Comparison of ENCODE assay signal across 10 mouse cellular contexts in the genomic region with DNA sequence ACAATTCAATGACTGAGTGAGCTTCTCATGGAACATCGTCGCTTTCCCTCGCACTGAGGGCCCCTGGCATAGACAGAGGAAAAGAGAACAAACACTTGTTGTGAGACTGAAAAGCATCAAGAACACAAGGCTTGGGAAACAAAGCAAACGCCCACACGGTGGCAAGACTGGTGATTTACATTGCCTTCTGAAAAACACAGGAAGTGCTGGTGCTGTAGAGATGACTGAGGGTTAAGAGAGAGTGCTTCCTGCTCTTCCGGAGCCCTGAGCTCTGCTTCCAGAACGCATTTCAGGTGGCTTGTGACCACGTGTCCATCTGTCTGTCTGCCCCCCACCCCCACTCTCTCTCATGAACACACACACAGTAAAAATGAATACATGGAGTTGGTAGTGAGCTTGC.
DNase-seq lines count a peak whose midpoint lies in the region; ATAC-seq lines count a peak whose summit lies in the region.
"Had no signal": no experiment of that assay in that cellular context is flagged by ENCODE, and none has a peak within 500 bp of the region (broad histone marks: within the 10 kb centered on the region; RNA-seq: fewer than 3 reads in every experiment).

No protein-coding gene starts in this region.

- H3K36me3 ChIP-seq in neural tube, embryonic 14.5 days (ENCODE audit: control insufficient read depth, insufficient read depth, low read length): no peaks in the 10 kb centered on the region

- DNase-seq in embryo, embryonic 11 days: peak; percentile 39
- no peak for DNase-seq in embryo, embryonic 9.5 days (ENCODE audit: extremely low spot score)
- no peak for DNase-seq in neural tube, embryonic 10.5 days (ENCODE audit: extremely low spot score, low spot score)
- peak; percentile 15 for DNase-seq in lung, postnatal 10 days
- peak; percentile 11 for DNase-seq in yolk sac, embryonic 10.5 days (ENCODE audit: low spot score)
- no peak for DNase-seq in spleen, postnatal 10 days (ENCODE audit: low spot score in 2 of 2)
- DNase-seq in urinary bladder, postnatal 25 days (ENCODE audit: low spot score): no peak

- no peak overlapping the region for H3K4me2 ChIP-seq in neural tube, embryonic 14.5 days (ENCODE audit: low read depth, low read length)

- no peak overlapping the region for H3K9ac ChIP-seq in neural tube, embryonic 14.5 days (replicated peaks; ENCODE audit: low read depth, low read length)
- H3K9ac ChIP-seq: liver, embryonic 14.5 days had no signal

- peaks cover 3% of the 10 kb centered on the region; the same call in 1 of the 2 replicates for H3K4me1 ChIP-seq in neural tube, embryonic 14.5 days (ENCODE audit: control insufficient read depth, insufficient read depth, low read length)

- H3K27ac ChIP-seq in neural tube, embryonic 14.5 days (ENCODE audit: low read depth, low read length): no peak overlapping the region
- H3K27ac ChIP-seq: liver, embryonic 14.5 days; stomach, postnatal 0 days had no signal

- H3K27me3 ChIP-seq in neural tube, embryonic 14.5 days (ENCODE audit: control insufficient read depth, insufficient read depth, low read length): no peaks in the 10 kb centered on the region

- H3K9me3 ChIP-seq in neural tube, embryonic 14.5 days (ENCODE audit: control insufficient read depth, low read length): no peaks in the 10 kb centered on the region

- WGBS in neural tube, embryonic 14.5 days: 15% methylated on average over 8 of the region's 8 CpGs

- no peak overlapping the region for H3K4me3 ChIP-seq in neural tube, embryonic 14.5 days (ENCODE audit: low read depth, low read length)

- 0 out of 2 replicates have a peak, but pooled peaks have one; percentile 19 for ATAC-seq in neural tube, embryonic 14.5 days (ENCODE audit: low read depth)

Comparison
In these comparisons a context has a peak if more than half of its experiments do, and no peak if none do; other contexts are left out.
1. DNase-seq: peak in embryo, embryonic 11 days (single experiment), lung, postnatal 10 days (single experiment) and yolk sac, embryonic 10.5 days (single experiment); none in embryo, embryonic 9.5 days (single experiment), neural tube, embryonic 10.5 days (single experiment), spleen, postnatal 10 days (0 of 2) and urinary bladder, postnatal 25 days (single experiment).